Mouse (Mus musculus) MEL-GATA-1-ER (cell line): ENCODE measurements at regions not wholly inside any gene's neighbourhood (a gene's known extent, or its start where the extent isn't known, plus 50 kb on each side); places are given as distances from the start of the nearest gene placed in this dataset.
"Not testable (repeated sequence)": the region's sequence is repeated elsewhere in the genome, so short reads cannot be mapped to it uniquely, and the experiment has no call there.

Experiments used
- DNase-seq: peaks from one replicate; pipeline ENCODE4 v3.0.0-alpha.2; 2012; ENCODE audit warnings: low read depth; ENCODE audit errors: extremely low read depth

GRCm38 (mm10) chr9:85920745-85921614, 78.8 kb downstream of the Tpbg start:
- no peak for DNase-seq

DNA sequence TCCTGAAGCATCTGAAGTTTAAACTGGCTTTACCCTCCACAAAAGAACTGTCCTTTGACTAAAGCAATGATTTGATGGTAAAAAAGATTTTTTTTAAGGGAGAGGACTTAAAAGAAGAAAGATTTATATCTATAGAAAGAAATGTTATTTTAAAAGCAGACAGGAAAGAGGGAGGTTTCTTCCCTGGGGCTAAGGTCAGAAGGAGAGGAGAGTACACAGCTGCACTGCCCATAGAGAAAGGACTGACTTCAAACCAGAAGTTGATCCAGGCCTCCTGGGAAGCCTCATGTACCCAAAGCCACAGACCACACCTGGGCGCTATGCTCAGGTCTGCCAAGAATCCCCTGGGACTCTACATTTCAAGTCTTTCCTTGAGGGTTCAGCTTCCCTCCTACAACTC, 83.1 kb downstream of the Tpbg start:
- DNase-seq: no peak

- no peak for DNase-seq
Measured at GRCm38 (mm10) chr9:85932209-85932608, 90.0 kb downstream of the Tpbg start.

DNA sequence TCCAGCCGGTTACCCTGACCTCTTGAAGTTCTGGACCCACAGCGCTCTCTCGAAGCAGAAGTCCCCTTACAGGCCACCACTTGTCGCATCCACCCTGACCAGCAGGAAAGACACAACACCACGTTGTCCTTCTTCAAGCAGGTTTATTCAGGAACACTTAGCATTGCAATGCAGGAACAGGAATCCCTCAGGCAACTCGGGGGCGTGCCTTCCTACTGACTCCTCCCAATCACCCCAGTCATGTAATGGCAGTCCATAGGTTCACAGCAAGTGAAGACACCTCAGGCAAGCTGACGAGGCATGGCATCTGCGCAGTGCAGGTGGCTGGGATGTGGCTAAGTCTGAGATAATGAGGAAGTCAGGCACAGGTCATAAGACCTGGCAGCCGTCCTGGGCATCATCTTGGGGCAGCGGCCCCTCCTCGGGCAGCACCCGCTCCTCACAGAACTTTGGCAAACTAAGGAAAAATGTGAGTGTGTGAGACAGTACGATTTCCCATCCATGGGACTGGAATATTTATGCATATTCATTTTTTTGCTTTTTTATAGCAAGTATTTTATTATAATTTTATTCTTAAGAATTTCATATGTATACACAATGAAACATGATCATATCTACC, 101.0 kb downstream of the Tpbg start:
- DNase-seq: not testable (repeated sequence)

- DNase-seq: no peak
Measured at GRCm38 (mm10) chr9:85948495-85949137, 106.4 kb downstream of the Tpbg start.

- no peak for DNase-seq
Measured at GRCm38 (mm10) chr9:85951777-85952176, 109.6 kb downstream of the Tpbg start.

GRCm38 (mm10) chr9:85970076-85970475, 127.9 kb downstream of the Tpbg start:
- DNase-seq: no peak

DNA sequence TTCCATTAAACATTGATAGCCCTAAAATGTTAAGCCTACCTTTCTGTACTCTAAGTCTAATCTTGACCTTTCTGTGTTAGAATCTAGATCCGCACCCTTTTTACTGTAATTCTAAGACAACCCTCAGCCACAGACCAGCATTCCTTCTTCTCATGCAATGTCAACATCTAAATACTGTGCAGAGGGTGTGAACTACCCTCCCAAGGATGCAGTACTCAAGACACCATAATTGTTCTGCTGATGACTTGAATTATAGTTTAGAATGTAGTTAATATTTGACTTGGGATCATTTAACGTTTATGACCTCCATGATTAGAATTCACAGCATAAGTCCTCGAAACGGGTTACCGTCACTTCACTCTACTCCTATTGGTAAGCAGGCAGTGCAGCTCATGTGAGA, 139.2 kb downstream of the Tpbg start:
- DNase-seq: no peak

GRCm38 (mm10) chr9:85983516-85983915, 141.3 kb downstream of the Tpbg start:
- DNase-seq: not testable (repeated sequence)

GRCm38 (mm10) chr9:85985671-85986070, 143.5 kb downstream of the Tpbg start:
- no peak for DNase-seq

DNA sequence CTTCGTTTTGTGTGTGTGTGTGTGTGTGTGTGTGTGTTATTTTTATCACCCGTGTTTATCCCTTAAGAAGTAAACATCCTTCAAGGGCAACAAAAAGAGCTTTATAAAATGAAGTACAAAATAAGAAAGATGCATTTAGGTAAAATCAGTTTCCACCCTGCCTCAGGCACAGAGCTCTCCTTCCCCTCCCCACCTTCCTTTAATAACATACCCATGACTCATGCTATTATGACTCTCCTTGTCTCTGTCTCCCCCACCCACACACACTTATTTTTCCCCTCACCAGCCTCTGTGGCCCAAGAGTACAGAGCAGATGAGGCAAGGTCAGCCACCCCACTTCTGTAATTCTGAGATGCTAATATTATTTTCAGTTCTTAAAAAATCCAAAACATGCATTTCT, 144.0 kb downstream of the Tpbg start:
- no peak for DNase-seq

- DNase-seq: no peak
Measured at GRCm38 (mm10) chr9:86002996-86003395, 160.8 kb downstream of the Tpbg start.

DNA sequence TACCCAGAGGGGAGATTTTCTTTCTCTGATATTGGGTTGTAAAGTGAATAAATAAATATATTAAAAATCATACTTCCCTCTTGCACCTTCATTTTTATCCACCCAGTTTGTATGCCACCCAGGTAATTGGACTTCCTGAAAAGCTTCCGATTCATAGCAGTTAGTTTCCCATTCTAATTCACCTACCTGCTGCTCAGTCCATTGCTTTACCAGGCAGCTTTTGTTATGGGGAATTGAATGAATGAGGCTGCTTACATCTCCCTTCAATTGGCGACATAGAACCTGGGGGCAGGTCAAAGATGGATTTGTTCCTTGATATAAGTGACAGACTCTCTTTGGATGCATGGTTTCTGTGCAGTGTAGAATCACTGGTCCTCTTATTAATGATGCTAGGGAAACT, 169.5 kb downstream of the Tpbg start:
- no peak for DNase-seq

DNA sequence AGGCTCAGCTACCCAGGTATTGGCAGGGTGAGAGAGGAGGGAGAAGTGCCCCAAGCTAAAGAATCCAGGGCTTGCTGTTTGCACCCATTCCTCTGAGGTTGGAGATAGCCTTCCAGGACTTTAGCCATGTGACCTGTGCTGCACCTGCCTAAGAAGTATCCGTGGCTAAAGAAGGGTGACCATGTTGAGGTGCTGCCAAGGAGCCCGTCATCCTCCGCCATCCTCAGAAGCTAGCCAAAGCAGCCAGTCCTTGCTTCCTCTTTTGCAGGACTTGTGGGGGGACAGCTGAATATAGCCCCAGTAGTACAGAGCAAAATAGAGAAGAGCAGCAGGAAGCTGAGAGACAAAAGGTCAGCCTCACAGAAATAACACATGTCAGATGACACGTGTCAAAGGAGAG, 173.7 kb downstream of the Tpbg start:
- no peak for DNase-seq

- no peak for DNase-seq
Measured at GRCm38 (mm10) chr9:86020133-86020532, 178.0 kb downstream of the Tpbg start.

GRCm38 (mm10) chr9:86020765-86021164, 178.6 kb downstream of the Tpbg start:
- no peak for DNase-seq

DNA sequence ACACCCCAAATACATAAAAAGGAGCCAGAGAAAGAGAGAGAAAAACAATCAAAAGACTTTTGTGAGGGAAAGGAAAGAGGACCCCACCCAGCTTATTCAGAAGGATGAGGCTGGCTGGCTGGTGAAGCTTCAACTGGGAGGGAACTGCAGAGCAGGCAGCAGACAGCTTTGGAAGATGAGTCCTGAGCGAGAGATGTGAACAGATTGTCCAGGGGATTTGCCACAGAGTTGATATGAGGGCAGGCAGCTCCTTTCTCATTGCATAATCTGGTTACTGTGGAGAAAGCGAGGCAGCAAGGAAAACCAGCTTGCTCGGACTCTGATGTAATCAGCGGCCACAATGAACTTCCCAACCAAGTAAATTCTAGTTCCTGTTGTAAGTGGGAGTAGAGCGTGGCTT, 188.6 kb downstream of the Tpbg start:
- DNase-seq: no peak

DNA sequence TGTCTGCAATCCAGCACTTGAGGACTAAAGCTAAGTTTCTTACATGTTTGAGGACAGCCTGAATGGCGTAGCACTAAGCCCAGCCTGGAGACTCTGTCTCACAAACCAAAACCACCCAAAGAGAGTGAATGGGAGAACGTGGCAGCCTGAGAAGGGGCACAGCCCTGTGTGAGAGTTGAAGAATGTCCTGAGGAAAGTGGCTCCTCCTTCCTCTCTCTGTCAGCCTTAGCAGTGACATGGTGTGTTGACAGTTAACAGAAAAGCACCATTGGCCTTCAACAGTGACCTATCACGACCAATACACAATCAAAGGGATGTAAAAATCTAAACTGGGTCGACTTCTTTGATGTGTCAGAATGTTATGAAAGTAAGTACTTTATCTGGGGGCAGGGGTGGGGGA, 201.9 kb downstream of the Tpbg start:
- no peak for DNase-seq

- no peak for DNase-seq
Measured at GRCm38 (mm10) chr9:86058116-86058515, 215.9 kb downstream of the Tpbg start.

- no peak for DNase-seq
Measured at GRCm38 (mm10) chr9:86060049-86060448, 217.9 kb downstream of the Tpbg start.

DNA sequence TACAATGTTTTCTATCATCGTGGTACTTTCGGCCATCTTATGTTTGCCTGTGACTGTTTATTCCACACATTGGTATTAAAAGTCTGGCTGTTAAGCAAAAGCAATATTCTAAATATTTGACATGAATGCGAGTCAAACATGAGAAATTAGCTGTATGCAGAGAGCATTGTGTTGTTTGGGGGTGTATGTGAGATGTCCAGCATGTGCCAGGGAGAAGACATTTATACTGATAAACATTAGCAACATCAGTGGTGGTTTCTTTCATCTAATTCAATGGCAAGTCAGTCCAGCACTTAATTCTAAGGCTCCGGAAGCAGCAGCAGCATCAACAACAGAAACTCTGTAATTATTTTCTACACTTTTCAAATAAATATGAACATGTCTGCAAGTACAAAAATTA, 219.1 kb downstream of the Tpbg start:
- no peak for DNase-seq

- DNase-seq: no peak
Measured at GRCm38 (mm10) chr9:86079275-86079674, 237.1 kb downstream of the Tpbg start.
